ENCODE assay signal across 17 mouse cellular contexts in genomic region chr2:39016581-39016980, GRCm38 (mm10).
"Had no signal": no experiment of that assay in that cellular context is flagged by ENCODE, and none has a peak within 500 bp of the region (broad histone marks: within the 10 kb centered on the region; RNA-seq: fewer than 3 reads in every experiment).

No protein-coding gene starts in this region.

- H3K4me2 ChIP-seq: liver, embryonic 15.5 days; lung, embryonic 15.5 days; midbrain, embryonic 12.5 days; neural tube, embryonic 13.5 days; neural tube, embryonic 15.5 days; stomach, embryonic 15.5 days had no signal

- H3K9ac ChIP-seq: liver, embryonic 15.5 days; liver, postnatal 0 days; lung, embryonic 15.5 days; midbrain, embryonic 12.5 days; neural tube, embryonic 13.5 days; neural tube, embryonic 15.5 days; stomach, embryonic 15.5 days had no signal

- ATAC-seq: liver, postnatal 0 days; lung, postnatal 0 days had no signal

- H3K4me1 ChIP-seq: lung, embryonic 15.5 days; midbrain, embryonic 10.5 days; neural tube, embryonic 15.5 days; stomach, embryonic 15.5 days had no signal

- H3K9me3 ChIP-seq: liver, embryonic 15.5 days; lung, embryonic 15.5 days; midbrain, embryonic 10.5 days; midbrain, embryonic 12.5 days; neural tube, embryonic 13.5 days; neural tube, embryonic 15.5 days; stomach, embryonic 15.5 days had no signal

- H3K4me3 ChIP-seq: liver, embryonic 15.5 days; lung, embryonic 15.5 days; midbrain, embryonic 10.5 days; midbrain, embryonic 12.5 days; neural tube, embryonic 13.5 days; neural tube, embryonic 15.5 days; stomach, embryonic 15.5 days had no signal

- DNase-seq: liver, postnatal 0 days; lung, adult 2 months; lung, postnatal 4 days; midbrain, embryonic 14.5 days; right cerebral cortex, postnatal 14 days; thymus, adult 2 months; thymus, postnatal 25 days; thymus, postnatal 4 days had no signal

- H3K27ac ChIP-seq: liver, embryonic 15.5 days; lung, embryonic 15.5 days; midbrain, embryonic 10.5 days; midbrain, embryonic 12.5 days; neural tube, embryonic 13.5 days; neural tube, embryonic 15.5 days; stomach, embryonic 15.5 days; stomach, postnatal 0 days had no signal

- H3K27me3 ChIP-seq: liver, embryonic 15.5 days; lung, embryonic 15.5 days; midbrain, embryonic 12.5 days; neural tube, embryonic 13.5 days; neural tube, embryonic 15.5 days; stomach, embryonic 15.5 days had no signal
